Mouse (Mus musculus) splenic B cell, adult 2 months (primary cell): ENCODE results near the gene Cacng2.

Experiments used
- DNase-seq: peaks from one replicate; pipeline ENCODE4 v3.0.0-alpha.2; 2011; ENCODE audit warnings: low read depth, low spot score
- H3K27me3 ChIP-seq: 2 replicates; pipeline ENCODE4 v1.6.1; 2012; ENCODE audit warnings: mild to moderate bottlenecking, low read length, moderate library complexity, mixed read lengths; ENCODE audit not compliant: control insufficient read depth, poor library complexity, insufficient read depth, severe bottlenecking
- H3K36me3 ChIP-seq: 2 replicates; pipeline ENCODE4 v1.6.1; 2012; ENCODE audit warnings: mild to moderate bottlenecking, low read length, moderate library complexity, mixed read lengths; ENCODE audit not compliant: control insufficient read depth, poor library complexity, insufficient read depth, severe bottlenecking

Cacng2 gene

DNA sequence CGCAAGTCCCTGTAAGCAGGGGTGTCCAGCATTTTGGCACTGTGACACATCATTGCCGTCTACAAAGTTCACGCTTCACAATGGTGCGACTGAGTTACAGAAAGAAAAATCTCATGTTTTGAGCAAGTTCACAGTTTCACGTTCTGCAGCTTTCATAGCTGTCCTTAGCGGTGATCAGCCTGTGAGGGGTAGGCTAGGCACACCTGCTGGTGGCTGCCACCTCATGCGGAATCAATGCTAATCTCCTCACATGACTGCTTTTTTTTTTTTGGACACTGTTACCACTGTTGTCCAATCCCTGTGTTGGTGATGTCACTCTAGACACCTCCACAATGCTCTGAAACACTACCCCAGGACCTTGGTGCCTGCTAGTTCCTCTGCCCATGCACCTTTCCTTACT lies 46.7 kb downstream of the Cacng2 start:
- no peak for DNase-seq
- Histone ChIP-seq H3K27me3 (no peaks in the 10 kb centered on the region), H3K36me3 (no peaks in the 10 kb centered on the region)

- peak; percentile 35 for DNase-seq
- Histone ChIP-seq H3K36me3 (no peaks in the 10 kb centered on the region), H3K27me3 (no peaks in the 10 kb centered on the region)
These were observed 53.4 kb downstream of the Cacng2 start for GRCm38 (mm10) chr15:78066475-78066874.

GRCm38 (mm10) chr15:78065541-78065940 lies 54.3 kb downstream of the Cacng2 start:
- no peaks in the 10 kb centered on the region for H3K27me3 ChIP-seq
- no peaks in the 10 kb centered on the region for H3K36me3 ChIP-seq
- no peak for DNase-seq

- Histone ChIP-seq H3K36me3 (no peaks in the 10 kb centered on the region), H3K27me3 (no peaks in the 10 kb centered on the region)
- no peak for DNase-seq
These were observed 55.5 kb downstream of the Cacng2 start for GRCm38 (mm10) chr15:78064340-78064739.

DNA sequence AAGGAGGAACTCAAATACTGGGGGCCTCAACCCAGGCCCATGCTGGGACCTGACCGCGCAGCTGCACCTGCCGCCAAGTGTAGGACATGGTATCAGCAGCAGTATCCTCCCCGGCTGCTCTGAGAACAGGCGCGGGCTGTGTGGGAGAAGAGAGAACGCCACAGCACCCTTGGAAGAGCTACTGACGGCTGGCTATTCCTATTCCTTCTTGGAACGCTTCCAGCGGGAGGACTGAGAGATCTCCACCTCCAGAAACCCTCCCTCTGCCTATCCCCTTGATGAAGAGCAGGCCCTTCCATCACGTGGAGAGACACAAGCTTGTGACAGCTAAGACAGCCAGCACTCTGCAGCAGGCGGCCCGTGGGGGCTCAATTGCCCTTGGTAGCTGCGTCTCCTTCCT lies 57.4 kb downstream of the Cacng2 start:
- H3K27me3 ChIP-seq: no peaks in the 10 kb centered on the region

GRCm38 (mm10) chr15:78056930-78057329 lies 62.9 kb downstream of the Cacng2 start:
- no peak for DNase-seq
- Histone ChIP-seq H3K27me3 (no peaks in the 10 kb centered on the region), H3K36me3 (no peaks in the 10 kb centered on the region)

More for the DNA sequence above, 57.4 kb downstream of the Cacng2 start:
- no peaks in the 10 kb centered on the region for H3K36me3 ChIP-seq
- DNase-seq: no peak

- no peak for DNase-seq
- Histone ChIP-seq H3K36me3 (no peaks in the 10 kb centered on the region), H3K27me3 (no peaks in the 10 kb centered on the region)
These were observed 69.1 kb downstream of the Cacng2 start for GRCm38 (mm10) chr15:78050682-78051081.

DNA sequence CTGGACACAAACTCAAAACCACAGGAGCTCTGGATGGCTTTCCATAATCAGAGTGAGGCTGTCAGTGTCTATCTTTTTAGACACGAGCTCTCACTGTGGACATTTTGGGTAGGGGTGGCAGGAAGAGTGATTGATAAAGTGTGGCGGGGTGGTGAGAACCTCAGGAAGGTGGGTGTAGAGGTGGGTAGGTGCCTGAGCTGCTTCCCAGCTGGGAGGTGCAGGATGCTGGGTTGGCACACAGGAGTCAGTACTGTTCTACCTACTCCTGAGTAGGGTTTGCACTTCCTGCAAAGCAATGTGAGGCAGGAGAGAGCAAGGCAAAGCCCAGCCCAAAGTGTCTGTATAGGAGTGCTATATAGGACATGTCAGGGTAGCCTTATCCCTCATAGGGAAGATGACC lies 69.9 kb downstream of the Cacng2 start:
- no peaks in the 10 kb centered on the region for H3K27me3 ChIP-seq
- no peaks in the 10 kb centered on the region for H3K36me3 ChIP-seq
- DNase-seq: no peak

- no peaks in the 10 kb centered on the region for H3K36me3 ChIP-seq
- H3K27me3 ChIP-seq: no peaks in the 10 kb centered on the region
- DNase-seq: no peak
These were observed 74.0 kb downstream of the Cacng2 start for GRCm38 (mm10) chr15:78045842-78046241.

GRCm38 (mm10) chr15:78045314-78045713 lies 74.5 kb downstream of the Cacng2 start:
- Histone ChIP-seq H3K27me3 (no peaks in the 10 kb centered on the region), H3K36me3 (no peaks in the 10 kb centered on the region)
- DNase-seq: no peak

DNA sequence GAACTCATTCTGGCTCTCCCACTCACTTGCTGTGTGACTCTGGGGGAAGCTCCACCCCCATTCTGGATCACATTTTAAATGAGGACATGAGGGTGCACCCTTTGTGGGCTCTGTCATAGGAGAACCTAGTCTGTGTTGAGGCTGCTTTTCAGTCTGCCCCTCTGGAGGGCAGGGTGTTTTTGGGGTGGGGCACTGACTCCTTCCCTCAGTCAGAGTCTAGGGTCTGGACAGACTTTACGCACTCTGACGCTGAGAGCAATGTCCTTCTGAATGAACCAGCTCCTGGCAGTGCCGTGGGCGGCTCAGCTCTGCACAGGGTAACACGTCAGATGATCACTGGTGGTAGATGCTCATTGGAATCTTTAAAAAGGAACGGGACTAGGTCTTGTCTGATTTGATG lies 75.0 kb downstream of the Cacng2 start:
- no peaks in the 10 kb centered on the region for H3K36me3 ChIP-seq
- no peaks in the 10 kb centered on the region for H3K27me3 ChIP-seq
- no peak for DNase-seq

DNA sequence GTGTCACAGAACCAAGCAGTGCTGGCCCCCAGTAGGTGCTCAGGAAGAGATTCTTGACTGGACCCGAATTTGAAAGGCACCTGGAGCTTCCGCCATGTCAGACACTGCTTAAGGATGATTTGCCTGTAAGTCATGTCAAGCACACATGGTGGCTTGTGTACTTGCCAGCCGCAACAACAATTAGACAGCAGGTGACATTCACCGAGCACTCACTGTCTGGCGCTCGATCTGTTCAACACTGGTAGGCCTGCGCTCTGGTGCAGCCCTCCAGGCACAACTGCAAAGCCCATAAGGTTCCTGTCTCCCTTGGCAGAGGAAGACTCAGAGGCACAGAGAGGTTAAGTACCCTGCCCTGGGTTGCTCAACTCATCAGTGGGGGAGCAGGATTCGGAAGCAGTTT lies 77.1 kb downstream of the Cacng2 start:
- H3K36me3 ChIP-seq: no peaks in the 10 kb centered on the region
- no peaks in the 10 kb centered on the region for H3K27me3 ChIP-seq
- no peak for DNase-seq

DNA sequence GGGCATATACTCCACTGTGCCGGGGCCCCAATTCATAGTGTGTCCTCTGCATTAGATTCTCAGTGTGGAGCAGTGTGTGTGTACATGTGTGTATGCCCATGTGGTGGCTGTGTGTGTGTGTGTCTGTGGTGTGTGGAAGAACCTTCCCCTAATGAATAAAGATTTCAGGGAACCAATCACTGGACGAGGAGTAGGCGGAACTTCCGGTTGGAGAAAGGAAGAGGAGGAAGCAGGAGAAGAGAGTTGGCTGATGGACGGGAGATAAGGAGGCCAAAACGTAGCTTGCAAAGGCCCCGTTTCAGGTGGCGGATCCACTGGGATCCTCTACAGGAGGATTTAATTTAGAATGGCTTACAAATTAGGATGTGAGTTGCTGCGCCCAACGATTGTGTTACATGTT lies 82.2 kb downstream of the Cacng2 start:
- DNase-seq: no peak
- Histone ChIP-seq H3K27me3 (no peaks in the 10 kb centered on the region), H3K36me3 (no peaks in the 10 kb centered on the region)

GRCm38 (mm10) chr15:78036586-78036985 lies 83.2 kb downstream of the Cacng2 start:
- H3K27me3 ChIP-seq: no peaks in the 10 kb centered on the region
- no peak for DNase-seq
- no peaks in the 10 kb centered on the region for H3K36me3 ChIP-seq

GRCm38 (mm10) chr15:78029938-78030337 lies 89.9 kb downstream of the Cacng2 start:
- DNase-seq: no peak

GRCm38 (mm10) chr15:78026521-78026920 lies 93.3 kb downstream of the Cacng2 start:
- DNase-seq: no peak
- Histone ChIP-seq H3K27me3 (no peaks in the 10 kb centered on the region), H3K36me3 (no peaks in the 10 kb centered on the region)

More at GRCm38 (mm10) chr15:78029938-78030337, 89.9 kb downstream of the Cacng2 start:
- no peaks in the 10 kb centered on the region for H3K27me3 ChIP-seq
- H3K36me3 ChIP-seq: no peaks in the 10 kb centered on the region
